Mouse (Mus musculus) layer of hippocampus, adult 9-10 months (tissue): Measurements from ENCODE around the gene Ang5.
"Not testable (repeated sequence)": the region's sequence is repeated elsewhere in the genome, so short reads cannot be mapped to it uniquely, and the experiment has no call there.

Experiments used
- DNase-seq: peaks from one replicate; pipeline ENCODE4 v3.0.0; 2022; ENCODE audit warnings: low spot score

Gene Ang5

GRCm38 (mm10) chr14:43956769-43957168, at the start of gene Ang5:
Gene Ang5 (plus strand): TSS chr14:43957069.
- DNase-seq, result not testable (repeated sequence)

DNA sequence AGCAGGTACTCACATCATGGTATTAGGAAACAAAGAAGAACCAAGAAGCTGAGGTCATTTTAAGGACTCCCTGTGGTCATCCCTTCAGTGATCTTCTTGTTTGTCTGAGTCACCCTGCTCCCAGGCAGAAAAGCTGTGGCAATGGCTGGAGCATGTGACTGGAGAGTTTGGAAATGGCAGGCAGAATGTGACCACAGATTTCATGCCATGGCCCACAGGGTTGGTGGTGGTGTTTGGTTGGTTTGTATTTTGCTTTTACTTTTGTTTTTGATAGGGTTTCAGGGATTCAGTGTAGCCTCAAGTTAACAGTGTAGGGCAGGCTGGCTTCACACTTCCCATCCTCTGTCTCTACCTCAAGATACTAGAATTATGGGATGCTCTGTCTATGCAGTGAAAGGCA, 38.7 kb upstream of the Ang5 start:
- DNase-seq, result not testable (repeated sequence)

DNA sequence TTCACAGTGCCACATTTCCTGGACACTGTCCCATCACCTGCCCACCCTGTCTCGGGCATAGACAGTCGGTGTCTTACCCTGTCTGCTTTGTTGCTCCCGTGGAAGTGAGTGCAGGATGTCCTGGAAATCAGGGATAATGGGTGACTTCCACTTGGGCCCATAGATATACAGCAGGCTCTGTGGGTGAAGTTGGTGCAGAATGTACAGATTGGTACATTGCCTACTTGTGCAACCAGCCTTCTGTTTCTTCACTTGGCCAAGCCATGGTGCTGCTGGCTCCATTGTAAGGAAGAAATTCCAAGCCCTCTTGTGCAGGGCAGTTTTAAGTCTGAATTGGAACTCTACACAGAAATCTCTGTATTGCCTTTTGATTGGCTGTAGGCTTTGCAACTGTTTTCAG, 33.4 kb upstream of the Ang5 start, which contains the start of gene Ear10:
Ear10 (minus strand) TSS at position 101 of the 400 bp plus-strand sequence.
- DNase-seq, result not testable (repeated sequence)

GRCm38 (mm10) chr14:43924688-43925403, 32.0 kb upstream of the Ang5 start, which contains the start of gene Gm8113:
Gene Gm8113 (plus strand): TSS chr14:43925390.
- DNase-seq, result peak; percentile 18

DNA sequence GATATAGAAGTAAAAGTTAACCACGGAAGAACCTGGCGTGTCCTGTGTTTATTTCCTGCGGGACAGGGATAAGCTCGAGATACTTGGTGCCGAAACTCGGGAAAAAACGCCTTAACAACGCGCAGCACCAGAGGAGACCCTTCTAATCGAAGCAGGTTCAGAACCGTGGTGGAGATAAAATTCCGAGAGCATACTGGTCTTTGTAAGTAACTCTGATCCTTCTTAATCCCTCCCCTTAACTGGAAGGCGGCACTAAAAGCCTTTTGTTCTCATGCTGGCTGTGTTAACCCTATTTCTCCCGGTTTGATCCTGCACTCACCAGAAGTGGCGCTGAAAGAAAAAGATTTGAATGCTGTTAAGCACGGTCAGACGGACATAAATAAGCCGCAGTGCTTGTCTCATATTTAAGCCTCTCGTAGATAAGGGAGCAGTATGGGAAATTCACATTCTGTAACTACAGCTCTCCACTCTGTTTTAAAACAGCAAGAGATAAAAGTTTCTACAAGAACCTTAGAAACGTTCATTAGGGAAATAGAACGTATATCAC, 31.4 kb upstream of the Ang5 start:
- DNase-seq, result not testable (repeated sequence)

DNA sequence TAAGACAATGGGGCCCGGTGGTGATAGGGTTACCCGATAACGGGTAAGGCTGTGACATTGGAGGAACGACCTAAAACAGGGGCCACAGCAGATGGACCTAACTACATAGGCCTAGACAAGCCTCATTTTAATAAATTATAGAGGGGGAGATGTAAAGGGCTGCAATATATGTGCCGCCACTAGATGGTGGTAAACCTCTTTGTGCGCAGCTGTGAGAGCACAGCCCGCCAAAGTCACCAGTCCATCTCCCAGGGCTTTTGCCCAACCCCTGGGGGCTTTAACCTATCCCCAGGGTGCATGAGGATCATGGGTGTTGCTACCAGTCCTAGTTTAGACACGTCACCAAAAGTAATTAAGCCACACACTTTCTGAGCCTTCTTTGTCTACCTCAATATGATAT, 23.9 kb upstream of the Ang5 start:
- DNase-seq, result peak; percentile 17

DNA sequence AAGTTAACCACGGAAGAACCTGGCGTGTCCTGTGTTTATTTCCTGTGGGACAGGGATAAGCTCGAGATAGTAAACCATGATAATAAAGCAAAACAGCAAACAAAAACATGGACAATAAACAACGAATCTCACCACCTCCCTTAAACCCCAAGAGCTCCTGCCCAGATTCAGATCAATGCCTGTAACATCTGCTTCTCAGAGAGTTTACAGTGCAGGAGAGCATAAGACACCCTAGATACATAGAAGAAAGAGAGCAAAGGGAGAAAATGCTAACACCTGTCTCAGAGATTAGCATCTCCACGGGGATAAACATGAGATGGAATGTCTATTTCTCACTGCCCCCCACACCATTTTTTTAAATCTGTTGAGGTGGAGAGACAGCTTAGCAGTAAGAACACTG, 23.5 kb upstream of the Ang5 start:
- DNase-seq, result not testable (repeated sequence)

DNA sequence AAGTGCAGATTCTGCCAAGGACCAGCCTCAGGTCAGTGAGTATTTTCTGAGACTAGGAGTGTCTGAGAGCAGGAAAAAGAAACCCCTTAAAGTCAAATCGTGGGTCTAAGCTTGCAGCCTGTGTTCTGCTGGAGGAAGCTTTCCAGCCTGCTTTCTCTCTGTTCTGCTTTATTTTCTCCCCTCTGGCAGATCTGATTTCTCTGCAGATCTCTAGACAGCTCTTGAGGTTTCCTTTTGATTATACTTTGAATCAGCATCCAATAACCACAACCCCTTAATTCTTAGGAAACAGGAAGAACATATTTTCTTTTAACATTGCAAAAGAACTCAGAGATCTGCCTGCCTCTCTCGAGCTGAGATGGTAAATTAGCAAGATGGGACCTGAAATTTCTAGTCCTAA, 3.5 kb upstream of the Ang5 start:
- DNase-seq, result not testable (repeated sequence)

- DNase-seq, result not testable (repeated sequence)
These were observed 1.8 kb upstream of the Ang5 start for GRCm38 (mm10) chr14:43955074-43955473.

DNA sequence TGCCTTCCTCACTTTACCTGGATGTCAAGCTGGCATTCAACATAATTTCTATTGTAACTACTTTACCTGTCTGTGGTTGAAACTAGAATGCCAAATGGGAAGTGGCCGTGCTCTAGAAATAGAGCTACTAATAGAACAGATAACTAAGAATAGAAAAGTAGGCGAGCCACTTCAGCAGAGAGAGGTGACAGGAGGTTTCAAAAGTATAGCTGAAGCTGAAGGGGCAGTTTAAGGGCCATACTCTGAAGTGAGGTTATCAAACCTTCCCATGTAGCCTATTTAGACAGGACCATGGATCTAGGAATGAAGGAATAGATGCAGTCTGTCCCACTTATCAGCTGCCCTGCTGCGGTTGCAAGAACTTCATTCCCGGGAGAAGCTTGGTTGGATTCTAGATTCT, 26.6 kb downstream of the Ang5 start:
- DNase-seq, result no peak

DNA sequence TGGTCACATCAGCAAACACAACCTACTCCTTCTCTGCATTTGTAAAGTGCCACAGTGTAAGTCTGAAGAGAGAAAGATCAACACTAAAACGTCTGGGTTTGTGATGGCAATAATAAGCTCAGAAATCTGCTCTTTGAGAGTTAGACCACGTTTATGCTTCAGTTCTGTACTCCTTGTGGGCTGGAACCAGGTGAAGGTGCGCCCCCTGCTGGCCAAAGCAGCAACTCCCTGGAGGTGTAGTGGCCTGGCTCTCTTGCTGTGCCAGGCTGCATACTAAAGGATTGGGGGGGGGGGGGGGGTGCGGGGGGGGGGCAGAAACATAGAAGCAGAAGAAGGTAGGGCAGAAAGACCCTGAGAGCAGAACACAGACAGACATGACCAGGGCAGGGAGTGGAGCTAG, 27.0 kb downstream of the Ang5 start:
- peak; percentile 3 for DNase-seq

- DNase-seq, result no peak
These were observed 29.3 kb downstream of the Ang5 start for GRCm38 (mm10) chr14:43986147-43986546.

DNA sequence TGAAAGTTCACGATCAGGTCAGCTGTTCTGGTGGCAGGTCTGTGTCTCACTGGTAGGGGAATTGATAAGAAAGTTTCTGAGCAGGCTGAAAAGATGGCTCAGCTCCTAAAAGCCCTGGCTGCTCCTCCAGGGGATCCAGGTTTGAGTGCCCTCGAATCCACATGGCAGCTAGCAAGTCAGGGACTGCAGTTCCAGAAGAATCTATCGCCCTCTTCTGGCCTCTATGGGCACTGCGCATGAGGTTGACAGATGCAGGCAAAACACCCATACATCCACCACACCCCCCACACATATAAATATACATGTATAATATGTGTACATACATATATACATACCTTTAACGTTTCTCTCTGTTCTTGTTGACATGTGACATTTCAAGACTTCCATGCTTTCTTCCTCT, 30.5 kb downstream of the Ang5 start:
- peak; percentile 69 for DNase-seq

- DNase-seq, result not testable (repeated sequence)
These were observed 41.7 kb downstream of the Ang5 start for GRCm38 (mm10) chr14:43998455-43999000.

- no peak for DNase-seq
These were observed 44.7 kb downstream of the Ang5 start for GRCm38 (mm10) chr14:44001600-44001999.

DNA sequence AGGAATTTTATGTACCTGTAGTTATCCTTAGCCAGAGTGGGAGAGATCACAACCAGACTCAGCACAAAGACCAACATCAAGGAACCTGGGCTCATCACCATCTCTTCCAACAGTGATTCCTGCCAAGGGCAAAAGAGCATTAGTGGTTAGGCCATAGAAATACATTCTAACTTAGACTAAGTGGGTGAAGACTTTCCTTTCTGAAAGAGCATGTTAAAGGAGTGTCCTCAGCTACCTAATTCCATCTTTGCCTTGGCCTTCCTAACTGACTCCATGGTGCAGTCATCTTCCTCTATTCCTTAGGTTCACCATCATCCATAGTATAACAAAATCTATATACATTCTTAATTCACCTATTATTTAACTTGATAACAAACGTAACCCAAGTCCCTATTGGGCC, 45.3 kb downstream of the Ang5 start, which contains the start of gene Ang6:
Ang6 (minus strand) TSS at position 101 of the 400 bp plus-strand sequence.
- DNase-seq, result no peak

GRCm38 (mm10) chr14:44008021-44008420, 51.2 kb downstream of the Ang5 start:
- not testable (repeated sequence) for DNase-seq

GRCm38 (mm10) chr14:44009686-44010085, 52.8 kb downstream of the Ang5 start:
- DNase-seq, result not testable (repeated sequence)
